Mouse (Mus musculus) midbrain, embryonic 14.5 days (tissue): ENCODE data around the gene Notch1. TPM values are rescaled to one million over a fixed set of nuclear protein-coding genes. Genes with fewer than 3 reads are reported as not detected.

Experiments
- ATAC-seq: fragments of 200-750 bp; cut with Nextera tagmentation; 2 replicates; pipeline ENCODE4 v1.8.0; 2017; ENCODE audit warnings: moderate number of reproducible peaks, moderate library complexity; ENCODE audit not compliant: low FRiP score, low TSS enrichment
- DNase-seq: peaks from one replicate; pipeline ENCODE4 v3.0.0-alpha.2; 2015
- H3K27ac ChIP-seq: fragments of 300-500 bp; sonication (generic); replicated peaks from 2 replicates; pipeline ENCODE4 v1.5.1; 2014; ENCODE audit warnings: mild to moderate bottlenecking, low read depth, low read length, moderate library complexity
- H3K27me3 ChIP-seq: fragments of 300-500 bp; sonication (generic); 2 replicates; pipeline ENCODE4 v1.6.1; 2014; ENCODE audit warnings: low read length, control low read depth, mixed read lengths; ENCODE audit not compliant: control insufficient read depth, insufficient read depth
- H3K36me3 ChIP-seq: fragments of 300-500 bp; sonication (generic); 2 replicates; pipeline ENCODE4 v1.6.1; 2014; ENCODE audit warnings: low read length, control low read depth; ENCODE audit not compliant: control insufficient read depth, insufficient read depth
- H3K4me1 ChIP-seq: fragments of 300-500 bp; sonication (generic); 2 replicates; pipeline ENCODE4 v1.6.1; 2014; ENCODE audit warnings: mild to moderate bottlenecking, antibody characterized with exemption, low read length, control low read depth; ENCODE audit not compliant: control insufficient read depth, insufficient read depth
- H3K4me2 ChIP-seq: fragments of 300-500 bp; sonication (generic); 2 replicates; pipeline ENCODE4 v1.6.1; 2014; ENCODE audit warnings: mild to moderate bottlenecking, low read length, moderate library complexity
- H3K4me3 ChIP-seq: fragments of 300-500 bp; sonication (generic); replicated peaks from 2 replicates; pipeline ENCODE4 v1.5.1; 2014; ENCODE audit warnings: low read depth, low read length
- H3K9ac ChIP-seq: fragments of 300-500 bp; sonication (generic); replicated peaks from 2 replicates; pipeline ENCODE4 v1.6.1; 2014; ENCODE audit warnings: mild to moderate bottlenecking, low read length, moderate library complexity
- H3K9me3 ChIP-seq: fragments of 300-500 bp; sonication (generic); 2 replicates; pipeline ENCODE4 v1.6.1; 2016; ENCODE audit warnings: low read length, control low read depth, mixed read lengths; ENCODE audit not compliant: control insufficient read depth
- WGBS: fragments of 180-500 bp; shearing (Covaris S2); extraction: QIAGEN DNeasy Blood & Tissue Kit; methylation state at CpG from one replicate; pipeline ENCODE4 v1.1.7; 2014; 5-methylcytosine and 5-hydroxymethylcytosine counted together
- microRNA-seq: library from miRNA; unstranded; fragments of <30 nt; microRNA quantifications from one replicate; pipeline ENCODE4, GENCODE M21; 2016
- polyA plus RNA-seq: library from polyadenylated mRNA; unstranded; fragments of >200 nt; fragmentation: Nextera tagmentation; extraction: Ambion mirVana; gene quantifications from 2 replicates; pipeline ENCODE4 v1.2.1, GENCODE M21; 2014

Notch1 gene
- polyA plus RNA-seq, 1 experiment from 2014 or later, result 33.9 TPM

GRCm38 (mm10) chr2:26410931-26411411 is 105.5 kb downstream of the Notch1 start:
- Histone ChIP-seq H3K36me3 (peaks cover 64% of the 10 kb centered on the region), H3K4me2 (no peak overlapping the region), H3K4me1 (peaks cover 25% of the 10 kb centered on the region), H3K9ac (no peak overlapping the region), H3K27me3 (no peaks in the 10 kb centered on the region), H3K4me3 (no peak overlapping the region), H3K9me3 (no peaks in the 10 kb centered on the region), H3K27ac (no peak overlapping the region)
- 87% methylated on average over 4 of the region's 5 CpGs for WGBS
- DNase-seq (no peak), ATAC-seq (no peak)

DNA sequence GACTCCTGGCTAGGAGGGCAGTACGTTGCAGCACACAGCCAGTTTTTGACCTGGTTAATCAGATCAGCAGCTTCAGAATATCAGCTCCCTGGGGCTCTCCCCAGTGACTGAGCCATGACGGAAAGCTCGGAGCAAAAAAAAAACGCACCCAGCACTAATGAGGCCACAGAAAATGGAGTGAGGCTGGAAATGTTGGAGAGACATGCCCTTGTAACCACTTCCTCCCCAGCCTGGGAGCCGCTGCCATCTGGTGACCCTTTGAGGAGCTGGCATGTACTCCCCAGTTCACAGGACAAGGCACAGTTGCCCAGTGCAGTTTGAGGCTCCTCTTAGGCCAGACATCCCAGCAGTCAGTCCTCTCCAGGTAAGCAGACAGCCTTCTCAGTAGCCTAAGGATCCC is 106.4 kb downstream of the Notch1 start:
- peaks cover 34% of the 10 kb centered on the region for H3K4me1 ChIP-seq
- no peak overlapping the region for H3K4me3 ChIP-seq
- no peak overlapping the region for H3K27ac ChIP-seq
- no peak for DNase-seq
- H3K9me3 ChIP-seq, result no peaks in the 10 kb centered on the region
- H3K9ac ChIP-seq, result no peak overlapping the region
- H3K27me3 ChIP-seq, result no peaks in the 10 kb centered on the region
- WGBS, result 72% methylated on average over 5 of the region's 5 CpGs
- H3K4me2 ChIP-seq, result no peak overlapping the region
- peaks cover 55% of the 10 kb centered on the region for H3K36me3 ChIP-seq
- ATAC-seq, result no peak

- Histone ChIP-seq H3K27ac (no peak overlapping the region), H3K9me3 (no peaks in the 10 kb centered on the region), H3K4me3 (peak overlapping the region; percentile 90), H3K4me1 (peaks cover 36% of the 10 kb centered on the region), H3K27me3 (no peaks in the 10 kb centered on the region), H3K9ac (peak overlapping the region; percentile 92), H3K4me2 (peak overlapping the region; percentile 95), H3K36me3 (peaks cover 48% of the 10 kb centered on the region)
- DNase-seq (no peak), ATAC-seq (no peak)
- WGBS, result 60% methylated on average over 3 of the region's 3 CpGs
Measured at GRCm38 (mm10) chr2:26409362-26409761, 107.1 kb downstream of the Notch1 start.

GRCm38 (mm10) chr2:26408515-26409356 is 107.7 kb downstream of the Notch1 start, which contains the start of gene Inpp5e:
Gene Inpp5e (minus strand): TSS chr2:26409203.
- Histone ChIP-seq H3K27ac (peak within 1 kb of the TSS; percentile 79), H3K4me3 (peak within 1 kb of the TSS; percentile 90), H3K9ac (peak within 1 kb of the TSS; percentile 92), H3K27me3 (no peaks in the 10 kb centered on the region), H3K4me1 (peaks cover 36% of the 10 kb centered on the region), H3K9me3 (no peaks in the 10 kb centered on the region), H3K36me3 (peaks cover 42% of the 10 kb centered on the region), H3K4me2 (peak within 1 kb of the TSS; percentile 95)
- under 1% methylated on average over 57 of the region's 57 CpGs for WGBS
- DNase-seq (peak; percentile 97), ATAC-seq (peak; percentile 95)

Small RNA genes lying within 50 kb of the gene (microRNA-seq; reads per million reads assigned to microRNA genes)
- gene Mir6996, result 0.88 reads per million

Other genes with a start within 250 kb of the Notch1 start
- gene Ccdc187, start 222.1 kb downstream of the Notch1 start, polyA plus RNA-seq, result 0.11 and 0.20 TPM in 2 replicates
- 99.4 and 121 TPM in 2 replicates for gene Gpsm1, start 201.1 kb downstream of the Notch1 start, polyA plus RNA-seq
- 27.9 and 28.1 TPM in 2 replicates for gene Dnlz, start 164.6 kb downstream of the Notch1 start, polyA plus RNA-seq
- 1.5 and 1.7 TPM in 2 replicates for gene Card9, start 155.7 kb downstream of the Notch1 start, polyA plus RNA-seq
- gene Snapc4, start 136.0 kb downstream of the Notch1 start, polyA plus RNA-seq, result 25.3 and 30.7 TPM in 2 replicates
- 143 and 161 TPM in 2 replicates for gene Entr1, start 127.3 kb downstream of the Notch1 start, polyA plus RNA-seq
- 68.0 and 80.9 TPM in 2 replicates for gene Pmpca, start 127.3 kb downstream of the Notch1 start, polyA plus RNA-seq
- gene Inpp5e, start 107.5 kb downstream of the Notch1 start, polyA plus RNA-seq, result 20.7 and 26.3 TPM in 2 replicates
- 24.3 and 32.4 TPM in 2 replicates for gene Sec16a, start 71.4 kb downstream of the Notch1 start, polyA plus RNA-seq
- gene Egfl7, start 63.4 kb upstream of the Notch1 start, polyA plus RNA-seq, result 36.7 and 51.1 TPM in 2 replicates
- gene Gm20532, start 70.0 kb upstream of the Notch1 start, polyA plus RNA-seq, result not detected in 2 replicates
- 1.8 and 3.8 TPM in 2 replicates for gene Agpat2, start 87.8 kb upstream of the Notch1 start, polyA plus RNA-seq
- 123 and 160 TPM in 2 replicates for gene Fam69b, start 111.8 kb upstream of the Notch1 start, polyA plus RNA-seq
- gene Lcn4, start 154.6 kb upstream of the Notch1 start, polyA plus RNA-seq, result not detected in 2 replicates